26 mouse cellular contexts compared by ENCODE assay signal in the genomic region with DNA sequence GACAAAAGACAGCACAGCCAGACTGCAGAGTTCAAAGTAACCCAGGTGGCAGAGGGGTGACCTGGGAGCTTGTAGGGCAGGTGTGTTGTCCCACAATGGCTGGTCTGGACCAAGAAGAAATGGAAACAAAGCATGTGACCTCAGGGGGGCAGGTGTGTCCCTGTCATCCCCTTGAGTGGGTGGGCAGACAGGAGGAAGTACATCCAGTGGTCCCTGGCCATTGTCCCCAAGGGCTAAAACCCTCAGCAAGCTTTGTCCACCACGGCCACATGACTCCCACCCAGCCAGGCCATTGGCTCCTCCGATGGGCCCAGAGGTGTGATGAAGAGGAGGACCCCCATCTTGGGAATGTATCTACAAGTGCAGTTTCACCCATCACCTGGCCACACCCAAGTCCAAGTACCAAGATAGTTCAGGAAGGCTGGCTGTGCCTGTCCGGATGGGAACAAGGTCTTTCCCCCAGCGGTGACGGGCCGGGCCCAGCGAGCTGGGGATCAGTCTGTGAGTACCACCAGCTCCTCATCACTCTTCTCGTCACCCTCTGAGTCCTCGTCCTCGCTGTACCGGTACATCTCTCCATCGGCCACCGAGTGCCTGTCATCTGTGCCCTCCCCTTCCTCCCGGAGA. TPM values are rescaled to one million over a fixed set of nuclear protein-coding genes. Genes with fewer than 3 reads are reported as not detected.
DNase-seq lines count a peak whose midpoint lies in the region; ATAC-seq lines count a peak whose summit lies in the region.
"Had no signal": no experiment of that assay in that cellular context is flagged by ENCODE, and none has a peak within 500 bp of the region (broad histone marks: within the 10 kb centered on the region; RNA-seq: fewer than 3 reads in every experiment).

No protein-coding gene starts in this region.

- DNase-seq in heart, adult 11 months: peak; percentile 92
- DNase-seq in heart, postnatal 4 days: no peak
- peak; percentile 30 for DNase-seq in liver, embryonic 11.5 days (ENCODE audit: low spot score)
- no peak for DNase-seq in liver
- DNase-seq in midbrain, embryonic 14.5 days: no peak
- DNase-seq in urinary bladder, adult 2 months (ENCODE audit: low spot score): no peak
- DNase-seq: adrenal gland, postnatal 36 days; B cell, adult 2 months; cerebellum, adult 8-10 months; gastrocnemius, postnatal 10 days; heart, adult 2 months; heart, postnatal 36 days; layer of hippocampus, postnatal 36 days; lung, adult 18-20 months; right cerebral cortex, postnatal 4 days; thymus, adult 2 months had no signal

- no peak overlapping the region for H3K4me3 ChIP-seq in liver, embryonic 11.5 days (ENCODE audit: low read depth, low read length)
- H3K4me3 ChIP-seq in hindbrain, embryonic 13.5 days: no peak overlapping the region
- H3K4me3 ChIP-seq in midbrain, embryonic 14.5 days (replicated peaks; ENCODE audit: low read depth, low read length): no peak overlapping the region
- H3K4me3 ChIP-seq: embryonic facial prominence, embryonic 12.5 days; erythroblast, embryonic 14.5 days; heart, adult 2 months; intestine, embryonic 15.5 days; layer of hippocampus, adult 2 months had no signal

- H3K9ac ChIP-seq in liver, embryonic 11.5 days (ENCODE audit: low read depth, low read length): no peak overlapping the region
- no peak overlapping the region for H3K9ac ChIP-seq in hindbrain, embryonic 13.5 days
- peak overlapping the region; percentile 29; the same call in 1 of the 2 replicates for H3K9ac ChIP-seq in midbrain, embryonic 14.5 days (replicated peaks; ENCODE audit: low read length)
- H3K9ac ChIP-seq: embryonic facial prominence, embryonic 12.5 days; intestine, embryonic 15.5 days had no signal

- peaks cover 8% of the 10 kb centered on the region for H3K4me1 ChIP-seq in liver, embryonic 11.5 days (replicated peaks; ENCODE audit: control insufficient read depth, insufficient read depth, low read length)
- peaks cover 31% of the 10 kb centered on the region for H3K4me1 ChIP-seq in hindbrain, embryonic 13.5 days (replicated peaks)
- 0 out of 2 replicates have a peak, but pooled peaks cover 12% of the 10 kb centered on the region for H3K4me1 ChIP-seq in midbrain, embryonic 14.5 days (ENCODE audit: control insufficient read depth, insufficient read depth, low read length)

- no peaks in the 10 kb centered on the region for H3K27me3 ChIP-seq in liver, embryonic 11.5 days (replicated peaks; ENCODE audit: control insufficient read depth, insufficient read depth, low read length)
- H3K27me3 ChIP-seq in hindbrain, embryonic 13.5 days: no peaks in the 10 kb centered on the region
- H3K27me3 ChIP-seq in midbrain, embryonic 14.5 days (ENCODE audit: control insufficient read depth, insufficient read depth, low read length): no peaks in the 10 kb centered on the region
- H3K27me3 ChIP-seq: embryonic facial prominence, embryonic 12.5 days; intestine, embryonic 15.5 days had no signal

- no peaks in the 10 kb centered on the region; the same call in 1 of the 2 replicates for H3K36me3 ChIP-seq in liver, embryonic 11.5 days (ENCODE audit: control insufficient read depth, insufficient read depth, low read length)
- H3K36me3 ChIP-seq in hindbrain, embryonic 13.5 days: peaks cover 24% of the 10 kb centered on the region
- H3K36me3 ChIP-seq in midbrain, embryonic 14.5 days (ENCODE audit: control insufficient read depth, insufficient read depth, low read length): peaks cover 20% of the 10 kb centered on the region

- WGBS in liver, embryonic 11.5 days: 92% methylated on average over 14 of the region's 14 CpGs
- 90% methylated on average over 14 of the region's 14 CpGs for WGBS in hindbrain, embryonic 13.5 days
- WGBS in midbrain, embryonic 14.5 days: 93% methylated on average over 14 of the region's 14 CpGs

- H3K9me3 ChIP-seq in liver, embryonic 11.5 days (ENCODE audit: control insufficient read depth, low read length): no peaks in the 10 kb centered on the region
- H3K9me3 ChIP-seq in hindbrain, embryonic 13.5 days: no peaks in the 10 kb centered on the region
- H3K9me3 ChIP-seq in midbrain, embryonic 14.5 days (ENCODE audit: control insufficient read depth, low read length): no peaks in the 10 kb centered on the region
- H3K9me3 ChIP-seq: embryonic facial prominence, embryonic 12.5 days; intestine, embryonic 15.5 days had no signal

- H3K4me2 ChIP-seq in liver, embryonic 11.5 days: no peak overlapping the region
- H3K4me2 ChIP-seq in hindbrain, embryonic 13.5 days: no peak overlapping the region
- H3K4me2 ChIP-seq in midbrain, embryonic 14.5 days (ENCODE audit: low read length): no peak overlapping the region
- H3K4me2 ChIP-seq: embryonic facial prominence, embryonic 12.5 days; intestine, embryonic 15.5 days had no signal

- ATAC-seq in liver, embryonic 11.5 days (replicated peaks; ENCODE audit: low FRiP score): no peak
- no peak for ATAC-seq in hindbrain, embryonic 13.5 days (ENCODE audit: low FRiP score)
- no peak for ATAC-seq in midbrain, embryonic 14.5 days (ENCODE audit: low FRiP score, low TSS enrichment)
- ATAC-seq in erythroid progenitor cell, adult 5-6 weeks (replicated peaks; ENCODE audit: low FRiP score, poor library complexity, severe bottlenecking): no peak
- ATAC-seq: intestine, embryonic 15.5 days had no signal

- H3K27ac ChIP-seq in liver, embryonic 11.5 days (ENCODE audit: low read depth, low read length): no peak overlapping the region
- peak overlapping the region; percentile 79 for H3K27ac ChIP-seq in hindbrain, embryonic 13.5 days
- peak overlapping the region; percentile 65; the same call in 1 of the 2 replicates for H3K27ac ChIP-seq in midbrain, embryonic 14.5 days (replicated peaks; ENCODE audit: low read depth, low read length)
- H3K27ac ChIP-seq: embryonic facial prominence, embryonic 12.5 days; intestine, embryonic 15.5 days had no signal

RNA-seq across cellular contexts. Expression of a gene that starts 19.9 kb away (rescaled TPM):
- total RNA-seq in heart, postnatal 4 days (2021): under 1 TPM; 0.83 to 0.93 TPM
- 4.5 and 5.8 TPM in 2 replicates for polyA plus RNA-seq in liver, embryonic 11.5 days (2014; fragmentation: Nextera tagmentation; extraction: Ambion mirVana)
- 9.9 and 10.3 TPM in 2 replicates for polyA plus RNA-seq in hindbrain, embryonic 13.5 days (2015; fragmentation: Nextera tagmentation; extraction: Ambion mirVana)
- polyA plus RNA-seq in midbrain, embryonic 14.5 days (2014; fragmentation: Nextera tagmentation; extraction: Ambion mirVana): 11.2 and 15.6 TPM in 2 replicates
- total RNA-seq in erythroid progenitor cell, adult 5-6 weeks (2015; ENCODE audit: low replicate concordance): not detected in 2 replicates
- total RNA-seq in erythroid progenitor cell, adult 5-6 weeks (2017; ENCODE audit: low replicate concordance): not detected in 2 replicates
- 1.2 and 1.8 TPM in 2 replicates for polyA plus RNA-seq in urinary bladder, adult 2 months (2012; rRNA removed)
- total RNA-seq: megakaryocyte, adult 5-6 weeks had no signal
- polyA plus RNA-seq: erythroblast, embryonic 14.5 days had no signal

RNA-seq across cellular contexts. Expression of a gene that starts 33.0 kb away (rescaled TPM):
- under 1 TPM in 1 of 2 experiments, not detected in 1; 0.16 TPM for total RNA-seq in heart, postnatal 4 days (2021)
- 0.30 and 0.40 TPM in 2 replicates for polyA plus RNA-seq in liver, embryonic 11.5 days (2014; fragmentation: Nextera tagmentation; extraction: Ambion mirVana)
- polyA plus RNA-seq in hindbrain, embryonic 13.5 days (2015; fragmentation: Nextera tagmentation; extraction: Ambion mirVana): 3.7 and 4.2 TPM in 2 replicates
- polyA plus RNA-seq in midbrain, embryonic 14.5 days (2014; fragmentation: Nextera tagmentation; extraction: Ambion mirVana): not detected in 2 replicates
- not detected in 2 replicates for total RNA-seq in erythroid progenitor cell, adult 5-6 weeks (2015; ENCODE audit: low replicate concordance)
- total RNA-seq in erythroid progenitor cell, adult 5-6 weeks (2017; ENCODE audit: low replicate concordance): not detected in 2 replicates
- 0.07 and 0.22 TPM in 2 replicates for polyA plus RNA-seq in urinary bladder, adult 2 months (2012; rRNA removed)
- total RNA-seq: gastrocnemius, postnatal 10 days; layer of hippocampus, adult 2 months; layer of hippocampus, postnatal 36 days; left cerebral cortex, postnatal 14 days; megakaryocyte, adult 5-6 weeks had no signal
- polyA plus RNA-seq: erythroblast, embryonic 14.5 days; frontal cortex, adult 2 months; heart, embryonic 14.5 days had no signal

RNA-seq across cellular contexts. Expression of a gene that starts 40.9 kb away (rescaled TPM):
- 10 to 100 TPM; 29.8 to 32.4 TPM for total RNA-seq in heart, postnatal 4 days (2021)
- polyA plus RNA-seq in liver, embryonic 11.5 days (2014; fragmentation: Nextera tagmentation; extraction: Ambion mirVana): 4.1 and 4.4 TPM in 2 replicates
- 7.9 and 8.0 TPM in 2 replicates for polyA plus RNA-seq in hindbrain, embryonic 13.5 days (2015; fragmentation: Nextera tagmentation; extraction: Ambion mirVana)
- 5.9 and 9.7 TPM in 2 replicates for polyA plus RNA-seq in midbrain, embryonic 14.5 days (2014; fragmentation: Nextera tagmentation; extraction: Ambion mirVana)
- 1.4 and 3.4 TPM in 2 replicates for total RNA-seq in erythroid progenitor cell, adult 5-6 weeks (2015; ENCODE audit: low replicate concordance)
- total RNA-seq in erythroid progenitor cell, adult 5-6 weeks (2017; ENCODE audit: low replicate concordance): not detected in 2 replicates
- polyA plus RNA-seq in urinary bladder, adult 2 months (2012; rRNA removed): 30.1 and 31.7 TPM in 2 replicates

Comparison
In these comparisons a context has a peak if more than half of its experiments do, and no peak if none do; other contexts are left out.
1. DNase-seq: peak in heart, adult 11 months (single experiment) and liver, embryonic 11.5 days (single experiment); none in heart, postnatal 4 days (single experiment), liver (single experiment), midbrain, embryonic 14.5 days (single experiment) and urinary bladder, adult 2 months (single experiment).